Mouse (Mus musculus): ENCODE results near the gene Rnf220. TPM values are rescaled to one million over a fixed set of nuclear protein-coding genes. Genes with fewer than 3 reads are reported as not detected.

Rnf220 gene
- polyA plus RNA-seq, 1 experiment from 2014 or later = 17.3 TPM

- peaks cover 25% of the 10 kb centered on the region for H3K4me1 ChIP-seq (ENCODE audit: insufficient read depth)
- TF ChIP-seq CTCF (IDR thresholded peaks at IDR 0.05; ENCODE audit: low read depth) = no peak
- TF ChIP-seq EP300 (IDR thresholded peaks at IDR 0.05; ENCODE audit: low read depth) = no peak
- DNase-seq (no peak), ATAC-seq (no peak)
- H3K4me3 ChIP-seq (ENCODE audit: low read depth, low read length) = no peak overlapping the region
- H3K27me3 ChIP-seq (ENCODE audit: insufficient read depth, low read length) = peaks cover 65% of the 10 kb centered on the region
- no peaks in the 10 kb centered on the region for H3K9me3 ChIP-seq (ENCODE audit: low read length)
- H3K9ac ChIP-seq (replicated peaks) = no peak overlapping the region
- H3K4me2 ChIP-seq (ENCODE audit: low read depth, low read length) = no peak overlapping the region
- H3K27ac ChIP-seq (ENCODE audit: low read depth) = no peak overlapping the region
- H3K36me3 ChIP-seq (replicated peaks; ENCODE audit: insufficient read depth, low read length) = no peaks in the 10 kb centered on the region
- WGBS (ENCODE audit: insufficient replicate concordance) = 42% methylated on average over 6 of the region's 6 CpGs
Observed at GRCm38 (mm10) chr4:117491840-117492239, 5.0 kb downstream of the Rnf220 start.

- H3K4me3 ChIP-seq (ENCODE audit: low read depth, low read length) = no peak overlapping the region
- ATAC-seq (no peak), DNase-seq (no peak)
- no peak overlapping the region for H3K9ac ChIP-seq (replicated peaks)
- H3K27me3 ChIP-seq (ENCODE audit: insufficient read depth, low read length) = peaks cover 56% of the 10 kb centered on the region
- H3K36me3 ChIP-seq (replicated peaks; ENCODE audit: insufficient read depth, low read length) = no peaks in the 10 kb centered on the region
- peaks cover 15% of the 10 kb centered on the region for H3K4me1 ChIP-seq (ENCODE audit: insufficient read depth)
- no peak overlapping the region for H3K27ac ChIP-seq (ENCODE audit: low read depth)
- whole genome bisulfite sequencing (ENCODE audit: insufficient replicate concordance) = 86% methylated on average over 14 of the region's 14 CpGs
- TF ChIP-seq EP300 (IDR thresholded peaks at IDR 0.05; ENCODE audit: low read depth) (no peak), CTCF (IDR thresholded peaks at IDR 0.05; ENCODE audit: low read depth) (no peak)
- no peaks in the 10 kb centered on the region for H3K9me3 ChIP-seq (ENCODE audit: low read length)
- no peak overlapping the region for H3K4me2 ChIP-seq (ENCODE audit: low read depth, low read length)
Observed at GRCm38 (mm10) chr4:117489975-117490374, 6.9 kb downstream of the Rnf220 start.

- Histone ChIP-seq H3K36me3 (replicated peaks; ENCODE audit: insufficient read depth, low read length) (no peaks in the 10 kb centered on the region), H3K4me1 (ENCODE audit: insufficient read depth) (peaks cover 11% of the 10 kb centered on the region), H3K4me2 (ENCODE audit: low read depth, low read length) (no peak overlapping the region), H3K9me3 (ENCODE audit: low read length) (no peaks in the 10 kb centered on the region), H3K9ac (replicated peaks) (no peak overlapping the region), H3K27ac (ENCODE audit: low read depth) (no peak overlapping the region), H3K4me3 (ENCODE audit: low read depth, low read length) (no peak overlapping the region), H3K27me3 (ENCODE audit: insufficient read depth, low read length) (peaks cover 54% of the 10 kb centered on the region)
- DNase-seq (no peak), ATAC-seq (no peak)
- 91% methylated on average over 9 of the region's 9 CpGs for WGBS (ENCODE audit: insufficient replicate concordance)
- TF ChIP-seq EP300 (IDR thresholded peaks at IDR 0.05; ENCODE audit: low read depth) (no peak), CTCF (IDR thresholded peaks at IDR 0.05; ENCODE audit: low read depth) (no peak)
Observed at GRCm38 (mm10) chr4:117489566-117489965, 7.3 kb downstream of the Rnf220 start.

GRCm38 (mm10) chr4:117487471-117487870, 9.4 kb downstream of the Rnf220 start:
- Histone ChIP-seq H3K27ac (ENCODE audit: low read depth) (no peak overlapping the region), H3K36me3 (replicated peaks; ENCODE audit: insufficient read depth, low read length) (no peaks in the 10 kb centered on the region), H3K4me3 (ENCODE audit: low read depth, low read length) (no peak overlapping the region), H3K4me1 (ENCODE audit: insufficient read depth) (peaks cover 2% of the 10 kb centered on the region; the same call in 1 of the 2 replicates), H3K27me3 (ENCODE audit: insufficient read depth, low read length) (peaks cover 37% of the 10 kb centered on the region), H3K9ac (replicated peaks) (no peak overlapping the region), H3K9me3 (ENCODE audit: low read length) (no peaks in the 10 kb centered on the region), H3K4me2 (ENCODE audit: low read depth, low read length) (no peak overlapping the region)
- ATAC-seq = no peak
- TF ChIP-seq EP300 (IDR thresholded peaks at IDR 0.05; ENCODE audit: low read depth) (no peak), CTCF (IDR thresholded peaks at IDR 0.05; ENCODE audit: low read depth) (no peak)
- 60% methylated on average over 6 of the region's 6 CpGs for WGBS (ENCODE audit: insufficient replicate concordance)
- DNase-seq = no peak

- no peak overlapping the region for H3K9ac ChIP-seq (replicated peaks)
- H3K4me1 ChIP-seq (ENCODE audit: insufficient read depth) = peaks cover 2% of the 10 kb centered on the region; the same call in 1 of the 2 replicates
- no peak overlapping the region for H3K4me2 ChIP-seq (ENCODE audit: low read depth, low read length)
- H3K9me3 ChIP-seq (ENCODE audit: low read length) = no peaks in the 10 kb centered on the region
- TF ChIP-seq CTCF (IDR thresholded peaks at IDR 0.05; ENCODE audit: low read depth) (no peak), EP300 (IDR thresholded peaks at IDR 0.05; ENCODE audit: low read depth) (no peak)
- ATAC-seq = no peak
- 59% methylated on average over 7 of the region's 7 CpGs for WGBS (ENCODE audit: insufficient replicate concordance)
- no peak overlapping the region for H3K4me3 ChIP-seq (ENCODE audit: low read depth, low read length)
- DNase-seq = no peak
- H3K36me3 ChIP-seq (replicated peaks; ENCODE audit: insufficient read depth, low read length) = no peaks in the 10 kb centered on the region
- H3K27me3 ChIP-seq (ENCODE audit: insufficient read depth, low read length) = peaks cover 29% of the 10 kb centered on the region
- no peak overlapping the region for H3K27ac ChIP-seq (ENCODE audit: low read depth)
Observed at GRCm38 (mm10) chr4:117486188-117486587, 10.7 kb downstream of the Rnf220 start.

- no peak overlapping the region for H3K9ac ChIP-seq (replicated peaks)
- H3K27me3 ChIP-seq (ENCODE audit: insufficient read depth, low read length) = peaks cover 21% of the 10 kb centered on the region
Observed at GRCm38 (mm10) chr4:117485045-117485780, 11.6 kb downstream of the Rnf220 start.

More at GRCm38 (mm10) chr4:117485045-117485780, 11.6 kb downstream of the Rnf220 start:
- peaks cover 2% of the 10 kb centered on the region; the same call in 1 of the 2 replicates for H3K4me1 ChIP-seq (ENCODE audit: insufficient read depth)
- H3K27ac ChIP-seq (ENCODE audit: low read depth) = no peak overlapping the region
- H3K36me3 ChIP-seq (replicated peaks; ENCODE audit: insufficient read depth, low read length) = no peaks in the 10 kb centered on the region
- DNase-seq (no peak), ATAC-seq (peak; percentile 33; the same call in 1 of the 2 replicates)
- TF ChIP-seq CTCF (IDR thresholded peaks at IDR 0.05; ENCODE audit: low read depth) (no peak), EP300 (IDR thresholded peaks at IDR 0.05; ENCODE audit: low read depth) (no peak)
- peak overlapping the region; percentile 54 for H3K4me3 ChIP-seq (ENCODE audit: low read depth, low read length)
- no peaks in the 10 kb centered on the region for H3K9me3 ChIP-seq (ENCODE audit: low read length)
- WGBS (ENCODE audit: insufficient replicate concordance) = 39% methylated on average over 13 of the region's 13 CpGs
- H3K4me2 ChIP-seq (ENCODE audit: low read depth, low read length) = peak overlapping the region; percentile 94

Data from liver, postnatal 0 days (tissue).